Mouse (Mus musculus) E14TG2a.4 (cell line): ENCODE measurements around the gene 4931428F04Rik.

Experiments
- H3K27me3 ChIP-seq: 2 replicates; pipeline ENCODE4 v1.6.1; 2014; ENCODE audit warnings: low read length, control low read depth; ENCODE audit not compliant: insufficient read depth
- H3K36me3 ChIP-seq: 2 replicates; pipeline ENCODE4 v1.6.1; 2014; ENCODE audit warnings: low read length, control low read depth; ENCODE audit not compliant: insufficient read depth
- H3K4me1 ChIP-seq: replicated peaks from 2 replicates; pipeline ENCODE4 v1.6.1; 2014; ENCODE audit warnings: low read depth, low read length, control low read depth
- H3K4me3 ChIP-seq: replicated peaks from 2 replicates; pipeline ENCODE4 v1.5.1; 2014; ENCODE audit warnings: mild to moderate bottlenecking, low read length
- H3K9me3 ChIP-seq: 2 replicates; pipeline ENCODE4 v1.6.1; 2014; ENCODE audit warnings: low read length, control low read depth
- CTCF ChIP-seq: conservative IDR thresholded peaks from 2 replicates; pipeline ENCODE4 v1.5.1; 2014; ENCODE audit warnings: low read length
- NANOG ChIP-seq: IDR thresholded peaks from 2 replicates; pipeline ENCODE4 v1.6.1; 2014; ENCODE audit warnings: borderline replicate concordance, low read length, mixed read lengths
- POU5F1 ChIP-seq: IDR thresholded peaks from 2 replicates; pipeline ENCODE4 v1.6.1; 2014; ENCODE audit warnings: low read length, borderline replicate concordance

The 4931428F04Rik gene

DNA sequence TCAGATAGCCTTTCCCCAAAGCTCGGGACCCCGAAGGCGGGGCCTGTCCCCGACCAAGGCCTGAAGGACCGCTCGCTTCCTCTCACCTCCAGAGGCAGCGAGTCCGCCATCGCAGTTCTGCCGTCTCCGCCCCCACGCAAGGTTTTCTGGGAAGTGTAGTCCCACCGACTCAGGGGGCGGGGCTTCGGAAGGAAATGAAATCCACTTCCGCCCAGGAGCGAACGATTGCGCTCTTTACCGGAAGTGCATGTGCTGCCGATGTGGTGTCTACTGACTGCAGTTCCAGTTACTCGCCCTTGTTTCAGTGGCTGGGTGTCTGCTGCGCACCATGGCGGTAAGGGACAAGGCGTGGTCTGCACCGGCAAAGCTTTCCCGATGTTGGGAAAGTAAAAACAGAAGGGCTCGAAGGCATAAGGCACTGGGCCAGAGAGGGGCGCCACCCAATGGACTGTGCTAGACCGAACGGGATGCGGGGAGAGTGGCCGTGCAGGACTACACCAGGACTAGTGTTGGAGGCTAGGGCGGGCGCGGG, 36.5 kb upstream of the 4931428F04Rik start, which contains the start of the genes Lrrc29 and Tmem208:
Gene Lrrc29, minus strand, starts transcription at position 138 of the 532 bp plus-strand sequence.
Gene Tmem208, plus strand, starts transcription at position 214 of the 532 bp plus-strand sequence.
- H3K36me3 ChIP-seq = peaks cover 63% of the 10 kb centered on the region
- H3K27me3 ChIP-seq = no peaks in the 10 kb centered on the region
- no peaks in the 10 kb centered on the region for H3K9me3 ChIP-seq
- peak; percentile 23 for TF ChIP-seq CTCF
- TF ChIP-seq POU5F1 = no peak
- peak within 1 kb of the TSS; percentile 96 for H3K4me3 ChIP-seq
- H3K4me1 ChIP-seq = peaks cover 55% of the 10 kb centered on the region

GRCm38 (mm10) chr8:105325641-105326093, 36.0 kb upstream of the 4931428F04Rik start:
- no peaks in the 10 kb centered on the region for H3K27me3 ChIP-seq
- H3K9me3 ChIP-seq = no peaks in the 10 kb centered on the region
- no peak for TF ChIP-seq POU5F1
- no peak for TF ChIP-seq NANOG
- no peak for TF ChIP-seq CTCF
- H3K36me3 ChIP-seq = peaks cover 59% of the 10 kb centered on the region
- peak overlapping the region; percentile 96 for H3K4me3 ChIP-seq
- peaks cover 50% of the 10 kb centered on the region for H3K4me1 ChIP-seq

DNA sequence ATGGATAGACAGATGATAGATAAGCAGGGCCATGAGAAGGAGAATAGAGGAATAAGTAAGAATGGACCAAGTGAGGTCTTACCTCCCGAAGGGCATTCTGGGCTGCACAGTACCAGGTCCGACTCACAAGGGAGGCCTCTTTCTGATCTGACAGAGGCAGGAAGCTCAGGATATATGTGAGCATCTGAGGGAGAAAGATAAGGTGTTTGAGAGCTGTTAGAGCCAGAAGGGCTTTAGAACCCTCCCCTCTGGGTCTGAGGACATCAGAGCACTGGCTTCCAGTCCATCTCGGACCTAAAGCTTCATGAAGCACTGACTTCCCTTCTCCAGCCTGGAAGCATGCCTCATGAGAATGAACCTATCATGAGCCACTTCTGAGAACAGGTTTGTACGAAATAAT, 33.5 kb upstream of the 4931428F04Rik start:
- Histone ChIP-seq H3K36me3 (peaks cover 53% of the 10 kb centered on the region), H3K9me3 (no peaks in the 10 kb centered on the region), H3K4me3 (no peak overlapping the region), H3K4me1 (peaks cover 26% of the 10 kb centered on the region), H3K27me3 (no peaks in the 10 kb centered on the region)
- no peak for TF ChIP-seq NANOG
- TF ChIP-seq POU5F1 = no peak
- TF ChIP-seq CTCF = no peak

- H3K4me1 ChIP-seq = no peaks in the 10 kb centered on the region
- no peak overlapping the region for H3K4me3 ChIP-seq
- peaks cover 83% of the 10 kb centered on the region for H3K36me3 ChIP-seq
- TF ChIP-seq CTCF (no peak), NANOG (no peak), POU5F1 (no peak)
- H3K9me3 ChIP-seq = no peaks in the 10 kb centered on the region
- no peaks in the 10 kb centered on the region for H3K27me3 ChIP-seq
These were observed 29.1 kb upstream of the 4931428F04Rik start for GRCm38 (mm10) chr8:105318662-105319190.

DNA sequence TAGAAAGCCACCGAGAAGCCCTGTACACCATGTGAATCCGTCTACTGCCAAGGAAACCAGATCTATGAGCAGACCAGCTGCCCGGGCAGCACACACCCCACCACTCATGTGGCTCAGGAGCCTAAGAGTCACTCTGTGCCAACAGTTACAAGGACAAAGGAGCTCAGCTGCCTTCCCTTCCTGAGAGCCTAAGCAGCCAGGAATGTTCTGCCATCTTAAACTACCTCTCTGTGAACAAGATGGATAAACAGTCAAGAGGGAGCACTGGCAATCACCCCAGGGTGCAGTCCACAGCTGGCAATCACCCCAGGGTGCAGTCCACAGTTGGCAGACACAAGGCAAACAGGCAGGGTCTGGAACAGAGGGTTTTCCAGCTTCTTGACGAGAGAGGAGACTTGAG, 28.3 kb upstream of the 4931428F04Rik start:
- H3K36me3 ChIP-seq = peaks cover 84% of the 10 kb centered on the region
- H3K4me3 ChIP-seq = no peak overlapping the region
- TF ChIP-seq POU5F1 (no peak), NANOG (no peak), CTCF (no peak)
- H3K4me1 ChIP-seq = no peaks in the 10 kb centered on the region
- H3K27me3 ChIP-seq = no peaks in the 10 kb centered on the region
- no peaks in the 10 kb centered on the region for H3K9me3 ChIP-seq

DNA sequence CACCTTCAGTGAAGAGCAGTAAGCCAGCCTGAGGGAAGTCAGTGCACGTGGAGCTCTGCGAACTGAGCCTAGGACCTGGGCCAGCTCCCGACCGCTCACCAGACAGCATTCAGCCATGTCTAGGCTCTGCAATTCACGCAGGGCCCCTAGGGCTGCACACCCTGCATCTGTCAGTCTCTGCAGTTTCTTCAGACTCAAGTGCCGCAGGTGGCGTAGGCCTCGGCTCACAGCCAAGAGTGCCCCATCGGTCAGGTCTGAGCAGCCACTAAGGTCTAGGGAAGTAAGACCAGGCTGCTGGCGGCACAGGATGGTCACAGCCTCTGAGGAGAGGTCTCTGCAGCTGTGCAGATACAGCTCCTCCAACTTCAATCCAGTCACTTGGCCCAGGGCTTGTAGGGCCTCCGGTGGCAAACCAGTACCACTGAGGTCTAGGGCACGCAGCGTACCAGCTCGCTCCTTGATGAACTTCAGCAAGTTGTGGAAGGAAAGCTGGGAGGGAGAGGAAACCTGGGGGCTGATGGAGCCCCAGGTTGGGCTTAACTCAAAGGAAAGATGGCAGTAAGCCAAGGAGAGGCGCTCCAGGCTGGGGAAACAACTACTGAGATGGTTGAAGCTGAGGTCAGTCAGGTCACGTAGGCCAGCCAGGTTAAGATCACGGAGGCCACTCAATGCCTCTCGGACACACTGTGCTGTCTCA, 25.6 kb upstream of the 4931428F04Rik start:
- Histone ChIP-seq H3K9me3 (no peaks in the 10 kb centered on the region), H3K4me3 (no peak overlapping the region), H3K4me1 (no peaks in the 10 kb centered on the region), H3K27me3 (no peaks in the 10 kb centered on the region), H3K36me3 (peaks cover 92% of the 10 kb centered on the region)
- TF ChIP-seq POU5F1 = no peak
- TF ChIP-seq CTCF = no peak
- TF ChIP-seq NANOG = no peak

DNA sequence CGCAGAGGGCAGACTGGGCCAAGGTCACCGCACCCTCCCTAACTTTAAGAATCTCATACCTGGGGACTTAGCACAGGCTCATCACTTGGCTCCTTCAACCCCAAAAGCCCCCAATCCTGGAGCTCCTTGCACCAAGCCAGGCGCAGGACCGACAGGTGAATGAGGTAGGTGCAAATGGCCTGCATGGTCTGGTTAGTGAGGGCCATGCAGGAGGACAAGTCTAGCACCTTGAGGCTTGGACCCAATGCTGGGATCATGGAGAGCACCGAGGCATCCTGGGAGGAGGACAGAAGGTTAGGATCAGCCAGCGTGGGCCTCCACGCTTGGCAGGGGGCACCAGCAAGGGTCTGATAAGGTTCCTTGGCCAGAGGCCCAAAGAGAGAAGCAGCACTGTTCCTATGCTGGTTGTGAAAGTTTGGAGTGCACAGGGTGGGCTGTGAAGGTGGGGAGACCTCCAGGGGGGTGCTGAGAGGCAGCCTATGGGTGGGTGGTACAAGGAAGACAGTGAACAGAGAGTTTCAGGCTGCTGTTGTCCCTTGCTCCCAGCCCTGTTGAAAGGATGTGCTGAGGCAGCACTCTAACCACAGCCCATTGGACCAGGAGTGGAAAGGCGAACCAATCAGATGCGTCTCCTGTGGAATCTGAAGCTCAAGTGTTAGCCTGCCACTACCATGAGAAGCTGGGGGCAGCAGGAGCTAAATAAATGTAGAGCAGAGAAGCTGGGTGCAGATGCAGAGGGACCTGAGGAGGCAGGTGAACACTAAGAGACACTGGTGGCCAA, 24.1 kb upstream of the 4931428F04Rik start:
- peaks cover 91% of the 10 kb centered on the region for H3K36me3 ChIP-seq
- H3K4me3 ChIP-seq = no peak overlapping the region
- TF ChIP-seq CTCF (no peak), POU5F1 (no peak), NANOG (no peak)
- H3K9me3 ChIP-seq = no peaks in the 10 kb centered on the region
- 0 out of 2 replicates have a peak, but pooled peaks cover 3% of the 10 kb centered on the region for H3K4me1 ChIP-seq
- H3K27me3 ChIP-seq = no peaks in the 10 kb centered on the region

- H3K4me3 ChIP-seq = no peak overlapping the region
- TF ChIP-seq NANOG = no peak
- TF ChIP-seq POU5F1 = no peak
- no peak for TF ChIP-seq CTCF
- H3K4me1 ChIP-seq = 0 out of 2 replicates have a peak, but pooled peaks cover 5% of the 10 kb centered on the region
These were observed 23.3 kb upstream of the 4931428F04Rik start for GRCm38 (mm10) chr8:105312891-105313481.

More at GRCm38 (mm10) chr8:105312891-105313481, 23.3 kb upstream of the 4931428F04Rik start:
- Histone ChIP-seq H3K36me3 (peaks cover 93% of the 10 kb centered on the region), H3K9me3 (no peaks in the 10 kb centered on the region), H3K27me3 (no peaks in the 10 kb centered on the region)
